Mouse (Mus musculus) limb, embryonic 10.5 days (tissue): ENCODE data around the gene Ttl. TPM values are rescaled to one million over a fixed set of nuclear protein-coding genes. Genes with fewer than 3 reads are reported as not detected.

Experiments
- DNase-seq: peaks from one replicate; pipeline ENCODE4 v3.0.0-alpha.2; 2017; ENCODE audit warnings: low spot score
- H3K27ac ChIP-seq: fragments of 300-500 bp; sonication (generic); 2 replicates; pipeline ENCODE4 v1.5.1; 2016; ENCODE audit warnings: mild to moderate bottlenecking
- H3K27me3 ChIP-seq: fragments of 300-500 bp; sonication (generic); 2 replicates; pipeline ENCODE4 v1.6.1; 2016; ENCODE audit warnings: low read depth, mild to moderate bottlenecking; ENCODE audit not compliant: poor library complexity, severe bottlenecking
- H3K36me3 ChIP-seq: fragments of 300-500 bp; sonication (generic); 2 replicates; pipeline ENCODE4 v1.6.1; 2016; ENCODE audit warnings: mild to moderate bottlenecking, moderate library complexity
- H3K4me1 ChIP-seq: fragments of 300-500 bp; sonication (generic); 2 replicates; pipeline ENCODE4 v1.6.1; 2016
- H3K4me3 ChIP-seq: fragments of 300-500 bp; sonication (generic); 2 replicates; pipeline ENCODE4 v1.5.1; 2016; ENCODE audit warnings: mild to moderate bottlenecking, moderate library complexity
- H3K9me3 ChIP-seq: fragments of 300-500 bp; sonication (generic); replicated peaks from 2 replicates; pipeline ENCODE4 v1.6.1; 2016; ENCODE audit warnings: mild to moderate bottlenecking
- WGBS: fragments of 180-500 bp; shearing (Covaris S2); methylation state at CpG from one replicate; pipeline ENCODE4 v1.1.7; 2016; 5-methylcytosine and 5-hydroxymethylcytosine counted together
- polyA plus RNA-seq: library from polyadenylated mRNA; unstranded; fragments of >200 nt; fragmentation: Nextera tagmentation; extraction: Ambion mirVana; gene quantifications from 2 replicates; pipeline ENCODE4 v1.2.1, GENCODE M21; 2016

Gene Ttl
- polyA plus RNA-seq: 16.5 and 19.8 TPM in 2 replicates

DNA sequence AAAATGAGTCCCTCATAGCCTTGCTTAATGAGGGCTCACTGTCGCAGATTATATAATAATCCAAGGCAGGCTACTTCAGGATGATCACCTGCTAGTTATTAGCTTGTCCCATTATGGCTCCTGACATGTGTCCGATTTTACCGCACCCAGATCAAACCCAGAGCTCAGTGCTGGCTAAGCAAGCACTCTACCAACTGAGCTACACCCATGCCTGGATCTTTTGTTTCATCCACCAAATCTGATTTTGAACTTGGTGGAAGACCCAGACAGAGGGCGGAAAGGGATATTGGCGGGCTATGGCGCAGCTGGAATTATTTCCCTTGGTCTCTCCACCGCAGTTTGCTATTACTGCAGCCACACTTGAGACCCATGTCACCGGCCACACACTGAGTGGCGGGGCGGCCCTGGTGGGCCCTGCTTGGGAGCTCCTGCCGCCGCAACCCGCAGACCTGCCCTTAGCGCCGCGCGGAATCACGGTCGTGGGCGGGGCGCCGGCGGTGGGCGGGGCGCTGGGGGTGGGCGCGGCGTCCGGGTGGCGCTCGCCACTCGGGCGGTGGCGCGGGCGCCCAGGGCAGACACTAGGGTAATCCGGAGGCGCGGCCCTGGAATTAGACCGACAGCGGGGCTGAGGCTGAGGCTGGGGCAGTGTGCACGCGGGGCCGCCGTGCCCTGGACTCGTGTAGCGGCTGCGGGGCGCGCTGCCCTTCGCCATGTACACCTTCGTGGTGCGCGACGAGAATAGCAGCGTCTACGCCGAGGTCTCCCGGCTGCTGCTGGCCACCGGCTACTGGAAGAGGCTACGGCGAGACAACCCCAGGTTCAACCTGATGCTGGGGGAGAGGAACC lies at the start of gene Ttl:
Gene Ttl, plus strand, starts transcription at position 506 of the 846 bp plus-strand sequence.
- Histone ChIP-seq H3K27me3 (no peaks in the 10 kb centered on the region), H3K4me1 (peaks cover 25% of the 10 kb centered on the region), H3K9me3 (no peaks in the 10 kb centered on the region), H3K4me3 (peak within 1 kb of the TSS; percentile 70), H3K36me3 (peaks cover 28% of the 10 kb centered on the region), H3K27ac (peak within 1 kb of the TSS; percentile 86)
- WGBS: under 1% methylated on average over 62 of the region's 62 CpGs
- DNase-seq: peak; percentile 89

DNA sequence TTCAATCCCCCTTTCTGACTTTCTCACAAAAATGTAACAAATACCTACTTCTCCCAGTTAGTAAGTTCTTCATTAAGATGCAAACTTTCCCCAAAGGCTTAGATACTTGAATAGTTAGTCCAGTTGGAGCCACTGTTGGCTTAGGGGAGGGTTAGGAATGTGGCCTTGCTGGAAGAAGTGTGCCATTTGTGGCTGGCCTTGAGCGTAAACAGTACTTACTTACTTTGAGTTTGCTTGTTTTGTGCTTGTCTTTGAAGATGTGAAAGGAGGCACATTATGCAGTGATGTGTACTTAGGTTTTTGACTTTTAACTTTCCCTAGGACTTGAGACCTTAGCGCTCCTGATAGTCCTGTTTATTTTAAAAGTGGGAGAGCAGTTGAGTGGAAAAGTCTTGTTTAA lies 45.6 kb upstream of the Ttl start:
- Histone ChIP-seq H3K36me3 (no peaks in the 10 kb centered on the region), H3K27ac (no peak overlapping the region), H3K4me1 (no peaks in the 10 kb centered on the region), H3K9me3 (no peaks in the 10 kb centered on the region), H3K4me3 (no peak overlapping the region), H3K27me3 (no peaks in the 10 kb centered on the region)
- WGBS: 82% methylated on average over 2 of the region's 2 CpGs
- DNase-seq: no peak

- no peaks in the 10 kb centered on the region for H3K9me3 ChIP-seq
- 75% methylated on average over 9 of the region's 9 CpGs for WGBS
- H3K27ac ChIP-seq: no peak overlapping the region
- H3K36me3 ChIP-seq: no peaks in the 10 kb centered on the region
- no peaks in the 10 kb centered on the region for H3K27me3 ChIP-seq
- H3K4me3 ChIP-seq: no peak overlapping the region
- H3K4me1 ChIP-seq: no peaks in the 10 kb centered on the region
- no peak for DNase-seq
Observed at GRCm38 (mm10) chr2:129024820-129025219, 40.9 kb upstream of the Ttl start.

- peaks cover 43% of the 10 kb centered on the region for H3K27me3 ChIP-seq
- 84% methylated on average over 5 of the region's 5 CpGs for WGBS
- H3K4me3 ChIP-seq: no peak overlapping the region
- H3K4me1 ChIP-seq: peaks cover 13% of the 10 kb centered on the region
- no peak overlapping the region for H3K27ac ChIP-seq
- no peaks in the 10 kb centered on the region for H3K36me3 ChIP-seq
- H3K9me3 ChIP-seq: no peaks in the 10 kb centered on the region
- no peak for DNase-seq
Observed at GRCm38 (mm10) chr2:129035381-129035780, 30.4 kb upstream of the Ttl start.

- 0 out of 2 replicates have a peak overlapping the region, but pooled peaks have one; percentile 56 for H3K27ac ChIP-seq
- H3K9me3 ChIP-seq: no peaks in the 10 kb centered on the region
- no peaks in the 10 kb centered on the region for H3K36me3 ChIP-seq
- 33% methylated on average over 15 of the region's 15 CpGs for WGBS
- H3K27me3 ChIP-seq: peaks cover 63% of the 10 kb centered on the region
- peak overlapping the region; percentile 57 for H3K4me3 ChIP-seq
- peaks cover 13% of the 10 kb centered on the region for H3K4me1 ChIP-seq
- no peak for DNase-seq
Observed at GRCm38 (mm10) chr2:129038426-129038936, 27.3 kb upstream of the Ttl start.

GRCm38 (mm10) chr2:129038937-129039631 lies 26.7 kb upstream of the Ttl start:
- no peaks in the 10 kb centered on the region for H3K9me3 ChIP-seq
- H3K4me1 ChIP-seq: peaks cover 13% of the 10 kb centered on the region
- peak overlapping the region; percentile 57 for H3K4me3 ChIP-seq
- DNase-seq: peak; percentile 71
- WGBS: 3% methylated on average over 62 of the region's 62 CpGs
- peaks cover 63% of the 10 kb centered on the region for H3K27me3 ChIP-seq
- peak overlapping the region; percentile 56 for H3K27ac ChIP-seq
- H3K36me3 ChIP-seq: no peaks in the 10 kb centered on the region

GRCm38 (mm10) chr2:129040567-129040966 lies 25.2 kb upstream of the Ttl start:
- H3K4me1 ChIP-seq: peaks cover 13% of the 10 kb centered on the region
- no peak overlapping the region for H3K4me3 ChIP-seq
- no peaks in the 10 kb centered on the region for H3K36me3 ChIP-seq
- WGBS: 32% methylated on average over 6 of the region's 6 CpGs
- H3K27ac ChIP-seq: no peak overlapping the region
- peaks cover 63% of the 10 kb centered on the region for H3K27me3 ChIP-seq
- no peak for DNase-seq
- H3K9me3 ChIP-seq: no peaks in the 10 kb centered on the region

- Histone ChIP-seq H3K9me3 (no peaks in the 10 kb centered on the region), H3K4me1 (no peaks in the 10 kb centered on the region), H3K36me3 (no peaks in the 10 kb centered on the region), H3K27me3 (peaks cover 11% of the 10 kb centered on the region), H3K4me3 (no peak overlapping the region), H3K27ac (no peak overlapping the region)
- DNase-seq: no peak
- 81% methylated on average over 6 of the region's 6 CpGs for WGBS
Observed at GRCm38 (mm10) chr2:129046172-129046845, 19.4 kb upstream of the Ttl start.

- H3K9me3 ChIP-seq: no peaks in the 10 kb centered on the region
- 87% methylated on average over 4 of the region's 4 CpGs for WGBS
- H3K36me3 ChIP-seq: no peaks in the 10 kb centered on the region
- H3K27ac ChIP-seq: no peak overlapping the region
- DNase-seq: no peak
- no peak overlapping the region for H3K4me3 ChIP-seq
- H3K4me1 ChIP-seq: no peaks in the 10 kb centered on the region
- H3K27me3 ChIP-seq: peaks cover 8% of the 10 kb centered on the region; the same call in 1 of the 2 replicates
Observed at GRCm38 (mm10) chr2:129046846-129047196, 18.9 kb upstream of the Ttl start.

- Histone ChIP-seq H3K9me3 (no peaks in the 10 kb centered on the region), H3K27ac (no peak within 1 kb of the TSS), H3K4me1 (no peaks in the 10 kb centered on the region), H3K27me3 (no peaks in the 10 kb centered on the region), H3K36me3 (no peaks in the 10 kb centered on the region), H3K4me3 (no peak within 1 kb of the TSS)
- DNase-seq: no peak
- 80% methylated on average over 8 of the region's 8 CpGs for WGBS
Observed at GRCm38 (mm10) chr2:129047811-129048210, 17.9 kb upstream of the Ttl start, which contains the start of gene Vinac1. Gene Vinac1, minus strand, starts transcription at chr2:129048172.

DNA sequence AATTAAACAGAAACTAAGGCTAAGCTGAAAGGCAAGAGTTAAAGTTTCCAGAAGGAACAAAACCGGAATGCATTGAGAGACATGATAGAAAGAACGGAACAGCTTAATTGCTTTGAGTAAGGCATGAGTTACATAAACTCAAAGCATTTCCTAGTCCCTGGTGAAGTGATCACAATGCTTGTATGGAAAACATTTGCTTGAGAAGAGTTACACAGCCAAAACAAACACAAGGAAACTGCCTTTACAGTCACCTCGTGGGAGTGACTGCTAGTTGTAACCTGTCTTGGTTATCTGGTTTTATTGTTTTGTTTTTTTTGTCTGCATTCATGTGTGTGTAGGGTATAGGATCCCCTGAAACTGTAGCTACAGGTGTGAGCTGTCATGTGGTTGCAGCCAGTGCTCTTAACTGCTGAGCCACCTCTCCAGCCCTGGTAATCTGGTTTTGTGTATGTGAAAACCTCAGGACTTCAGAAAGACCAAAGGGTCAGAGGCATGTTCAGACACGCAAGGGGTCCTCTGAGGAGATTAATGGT lies 13.2 kb upstream of the Ttl start:
- H3K4me1 ChIP-seq: no peaks in the 10 kb centered on the region
- H3K9me3 ChIP-seq: no peaks in the 10 kb centered on the region
- no peaks in the 10 kb centered on the region for H3K36me3 ChIP-seq
- no peaks in the 10 kb centered on the region for H3K27me3 ChIP-seq
- no peak overlapping the region for H3K27ac ChIP-seq
- WGBS: 78% methylated on average over 4 of the region's 4 CpGs
- no peak overlapping the region for H3K4me3 ChIP-seq
- no peak for DNase-seq

DNA sequence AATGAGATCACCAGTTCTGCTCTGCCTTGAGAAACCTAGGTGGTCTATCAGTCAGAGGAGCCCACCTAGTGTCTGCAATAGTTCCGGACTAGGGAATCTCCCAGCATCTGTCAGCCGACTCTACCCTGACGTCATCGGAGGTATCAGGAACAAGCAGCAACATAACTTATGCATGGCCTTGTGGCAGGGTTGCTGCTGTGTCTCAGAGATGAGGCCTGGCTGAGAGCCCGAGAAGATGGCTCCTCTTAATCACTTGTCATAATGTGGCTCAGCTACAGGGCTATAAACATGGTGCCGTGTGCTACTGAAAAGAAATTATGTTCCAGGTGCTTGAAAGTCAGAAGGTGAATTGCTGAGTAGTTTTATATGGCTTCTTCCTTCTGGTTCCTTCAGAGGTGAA lies 10.0 kb upstream of the Ttl start:
- no peak overlapping the region for H3K27ac ChIP-seq
- DNase-seq: no peak

More for the DNA sequence above, 10.0 kb upstream of the Ttl start:
- Histone ChIP-seq H3K36me3 (no peaks in the 10 kb centered on the region), H3K4me3 (no peak overlapping the region), H3K4me1 (no peaks in the 10 kb centered on the region), H3K27me3 (no peaks in the 10 kb centered on the region), H3K9me3 (no peaks in the 10 kb centered on the region)
- WGBS: 93% methylated on average over 6 of the region's 6 CpGs
